Mouse (Mus musculus) embryonic facial prominence, embryonic 15.5 days (tissue): Measurements from ENCODE around the gene Unk. TPM values are rescaled to one million over a fixed set of nuclear protein-coding genes. Genes with fewer than 3 reads are reported as not detected.

Experiments
- ATAC-seq: fragments of 200-750 bp; cut with Nextera tagmentation; 2 replicates; pipeline ENCODE4 v1.8.0; 2017; ENCODE audit warnings: low read depth, moderate TSS enrichment; ENCODE audit not compliant: insufficient number of reproducible peaks, low FRiP score, low TSS enrichment
- H3K27ac ChIP-seq: fragments of 300-500 bp; sonication (generic); replicated peaks from 2 replicates; pipeline ENCODE4 v1.5.1; 2015; ENCODE audit warnings: mild to moderate bottlenecking, inconsistent platforms
- H3K27me3 ChIP-seq: fragments of 300-500 bp; sonication (generic); 2 replicates; pipeline ENCODE4 v1.6.1; 2015; ENCODE audit warnings: inconsistent platforms
- H3K36me3 ChIP-seq: fragments of 300-500 bp; sonication (generic); 2 replicates; pipeline ENCODE4 v1.6.1; 2015; ENCODE audit warnings: mild to moderate bottlenecking, inconsistent platforms
- H3K4me1 ChIP-seq: fragments of 300-500 bp; sonication (generic); 2 replicates; pipeline ENCODE4 v1.6.1; 2015; ENCODE audit warnings: inconsistent platforms
- H3K4me2 ChIP-seq: fragments of 300-500 bp; sonication (generic); replicated peaks from 2 replicates; pipeline ENCODE4 v1.6.1; 2015; ENCODE audit warnings: mild to moderate bottlenecking, inconsistent platforms
- H3K4me3 ChIP-seq: fragments of 300-500 bp; sonication (generic); replicated peaks from 2 replicates; pipeline ENCODE4 v1.5.1; 2015; ENCODE audit warnings: mild to moderate bottlenecking, inconsistent platforms
- H3K9ac ChIP-seq: fragments of 300-500 bp; sonication (generic); 2 replicates; pipeline ENCODE4 v1.6.1; 2015; ENCODE audit warnings: inconsistent platforms
- H3K9me3 ChIP-seq: fragments of 300-500 bp; sonication (generic); replicated peaks from 2 replicates; pipeline ENCODE4 v1.6.1; 2016; ENCODE audit warnings: inconsistent platforms
- WGBS: fragments of 180-500 bp; shearing (Covaris S2); methylation state at CpG from one replicate; pipeline ENCODE4 v1.1.7; 2015; 5-methylcytosine and 5-hydroxymethylcytosine counted together
- polyA plus RNA-seq: library from polyadenylated mRNA; unstranded; fragments of >200 nt; fragmentation: Nextera tagmentation; extraction: Ambion mirVana; gene quantifications from 2 replicates; pipeline ENCODE4 v1.2.1, GENCODE M21; 2015

The Unk gene
- polyA plus RNA-seq, 1 experiment from 2014 or later: 42.2 TPM

GRCm38 (mm10) chr11:116065345-116065744 lies 35.2 kb downstream of the Unk start:
- 82% methylated on average over 12 of the region's 12 CpGs for WGBS

GRCm38 (mm10) chr11:116071510-116071909 lies 41.4 kb downstream of the Unk start:
- no peaks in the 10 kb centered on the region for H3K27me3 ChIP-seq
- H3K4me3 ChIP-seq: no peak overlapping the region
- no peaks in the 10 kb centered on the region for H3K9me3 ChIP-seq
- no peak overlapping the region for H3K27ac ChIP-seq
- H3K4me1 ChIP-seq: 0 out of 2 replicates have a peak, but pooled peaks cover 3% of the 10 kb centered on the region
- H3K36me3 ChIP-seq: no peaks in the 10 kb centered on the region
- H3K9ac ChIP-seq: no peak overlapping the region
- ATAC-seq: no peak
- H3K4me2 ChIP-seq: no peak overlapping the region
- WGBS: 60% methylated on average over 5 of the region's 5 CpGs

More at GRCm38 (mm10) chr11:116065345-116065744, 35.2 kb downstream of the Unk start:
- H3K9me3 ChIP-seq: no peaks in the 10 kb centered on the region
- 0 out of 2 replicates have a peak, but pooled peaks cover 5% of the 10 kb centered on the region for H3K4me1 ChIP-seq
- no peak overlapping the region for H3K9ac ChIP-seq
- no peaks in the 10 kb centered on the region for H3K27me3 ChIP-seq
- ATAC-seq: no peak
- peaks cover 19% of the 10 kb centered on the region for H3K36me3 ChIP-seq
- H3K4me3 ChIP-seq: no peak overlapping the region
- H3K27ac ChIP-seq: no peak overlapping the region
- no peak overlapping the region for H3K4me2 ChIP-seq

- Histone ChIP-seq H3K36me3 (no peaks in the 10 kb centered on the region), H3K9me3 (no peaks in the 10 kb centered on the region), H3K27ac (no peak overlapping the region), H3K4me1 (peaks cover 8% of the 10 kb centered on the region), H3K9ac (no peak overlapping the region), H3K27me3 (no peaks in the 10 kb centered on the region), H3K4me3 (no peak overlapping the region), H3K4me2 (no peak overlapping the region)
- no peak for ATAC-seq
- 67% methylated on average over 3 of the region's 3 CpGs for WGBS
Measured at GRCm38 (mm10) chr11:116072608-116073007, 42.5 kb downstream of the Unk start.

GRCm38 (mm10) chr11:116074436-116074991 lies 44.4 kb downstream of the Unk start:
- 52% methylated on average over 7 of the region's 7 CpGs for WGBS
- ATAC-seq: no peak
- peaks cover 6% of the 10 kb centered on the region for H3K36me3 ChIP-seq
- no peak overlapping the region for H3K4me3 ChIP-seq
- H3K27me3 ChIP-seq: no peaks in the 10 kb centered on the region
- no peak overlapping the region for H3K4me2 ChIP-seq
- H3K27ac ChIP-seq: no peak overlapping the region
- H3K9ac ChIP-seq: no peak overlapping the region
- H3K4me1 ChIP-seq: peaks cover 27% of the 10 kb centered on the region
- no peaks in the 10 kb centered on the region for H3K9me3 ChIP-seq

GRCm38 (mm10) chr11:116075539-116076265 lies 45.6 kb downstream of the Unk start:
- Histone ChIP-seq H3K9ac (no peak overlapping the region), H3K4me2 (no peak overlapping the region), H3K27me3 (no peaks in the 10 kb centered on the region), H3K4me1 (peaks cover 31% of the 10 kb centered on the region), H3K36me3 (peaks cover 18% of the 10 kb centered on the region), H3K9me3 (no peaks in the 10 kb centered on the region), H3K27ac (no peak overlapping the region), H3K4me3 (no peak overlapping the region)
- no peak for ATAC-seq
- WGBS: 53% methylated on average over 20 of the region's 20 CpGs

GRCm38 (mm10) chr11:116076266-116076540 lies 46.1 kb downstream of the Unk start:
- Histone ChIP-seq H3K9ac (no peak overlapping the region), H3K4me1 (peaks cover 31% of the 10 kb centered on the region), H3K4me2 (no peak overlapping the region), H3K36me3 (peaks cover 23% of the 10 kb centered on the region), H3K9me3 (no peaks in the 10 kb centered on the region), H3K4me3 (no peak overlapping the region), H3K27me3 (no peaks in the 10 kb centered on the region), H3K27ac (no peak overlapping the region)
- WGBS: 59% methylated on average over 7 of the region's 7 CpGs
- ATAC-seq: no peak

GRCm38 (mm10) chr11:116076836-116077235 lies 46.7 kb downstream of the Unk start:
- H3K4me3 ChIP-seq: no peak overlapping the region
- ATAC-seq: no peak
- peaks cover 31% of the 10 kb centered on the region for H3K4me1 ChIP-seq
- no peak overlapping the region for H3K27ac ChIP-seq
- no peaks in the 10 kb centered on the region for H3K9me3 ChIP-seq
- H3K27me3 ChIP-seq: no peaks in the 10 kb centered on the region
- H3K9ac ChIP-seq: no peak overlapping the region
- peaks cover 29% of the 10 kb centered on the region for H3K36me3 ChIP-seq
- WGBS: 85% methylated on average over 7 of the region's 7 CpGs
- no peak overlapping the region for H3K4me2 ChIP-seq

GRCm38 (mm10) chr11:116077446-116078204 lies 47.5 kb downstream of the Unk start, which contains the start of gene Unc13d:
Unc13d (minus strand) TSS chr11:116077961.
- peak within 1 kb of the TSS; percentile 18; the same call in 1 of the 2 replicates for H3K4me3 ChIP-seq
- H3K9ac ChIP-seq: no peak within 1 kb of the TSS
- no peaks in the 10 kb centered on the region for H3K9me3 ChIP-seq
- H3K27me3 ChIP-seq: no peaks in the 10 kb centered on the region
- H3K36me3 ChIP-seq: peaks cover 37% of the 10 kb centered on the region
- H3K27ac ChIP-seq: peak within 1 kb of the TSS; percentile 86
- WGBS: 54% methylated on average over 22 of the region's 22 CpGs
- ATAC-seq: peak; percentile 18
- peak within 1 kb of the TSS; percentile 46 for H3K4me2 ChIP-seq
- peaks cover 31% of the 10 kb centered on the region for H3K4me1 ChIP-seq

GRCm38 (mm10) chr11:116078221-116078620 lies 48.1 kb downstream of the Unk start:
- Histone ChIP-seq H3K27me3 (no peaks in the 10 kb centered on the region), H3K27ac (peak overlapping the region; percentile 86), H3K4me3 (peak overlapping the region; percentile 18; the same call in 1 of the 2 replicates), H3K9ac (no peak overlapping the region), H3K36me3 (peaks cover 41% of the 10 kb centered on the region), H3K9me3 (no peaks in the 10 kb centered on the region), H3K4me1 (peaks cover 31% of the 10 kb centered on the region), H3K4me2 (peak overlapping the region; percentile 46)
- WGBS: 12% methylated on average over 16 of the region's 16 CpGs
- ATAC-seq: peak; percentile 8; the same call in 1 of the 2 replicates

- 46% methylated on average over 10 of the region's 10 CpGs for WGBS
- no peak overlapping the region for H3K9ac ChIP-seq
- no peak overlapping the region for H3K4me3 ChIP-seq
- no peaks in the 10 kb centered on the region for H3K9me3 ChIP-seq
- no peaks in the 10 kb centered on the region for H3K27me3 ChIP-seq
- H3K36me3 ChIP-seq: peaks cover 47% of the 10 kb centered on the region
- ATAC-seq: no peak
- H3K4me1 ChIP-seq: peaks cover 32% of the 10 kb centered on the region
- H3K27ac ChIP-seq: peak overlapping the region; percentile 34; the same call in 1 of the 2 replicates
- H3K4me2 ChIP-seq: peak overlapping the region; percentile 46; the same call in 1 of the 2 replicates
Measured at GRCm38 (mm10) chr11:116078676-116079320, 48.7 kb downstream of the Unk start.

GRCm38 (mm10) chr11:116079511-116079910 lies 49.4 kb downstream of the Unk start:
- Histone ChIP-seq H3K27me3 (no peaks in the 10 kb centered on the region), H3K4me3 (no peak overlapping the region), H3K4me2 (no peak overlapping the region), H3K36me3 (peaks cover 49% of the 10 kb centered on the region), H3K9ac (no peak overlapping the region), H3K9me3 (no peaks in the 10 kb centered on the region), H3K27ac (no peak overlapping the region), H3K4me1 (peaks cover 38% of the 10 kb centered on the region)
- 76% methylated on average over 10 of the region's 10 CpGs for WGBS
- no peak for ATAC-seq
